Mouse (Mus musculus) right cerebral cortex, postnatal 36 days (tissue): ENCODE results near the gene Uchl4.
"Not testable (repeated sequence)": the region's sequence is repeated elsewhere in the genome, so short reads cannot be mapped to it uniquely, and the experiment has no call there.

Experiments used
- DNase-seq, 2 experiments: peaks; one replicate each; pipeline ENCODE4 v3.0.0; 2022; ENCODE audit warnings: low spot score in 2 of 2, mixed read lengths in 1 of 2

Gene Uchl4

GRCm38 (mm10) chr9:64234768-64235435, at the start of gene Uchl4:
Gene Uchl4, plus strand, starts transcription at chr9:64235201.
- DNase-seq = no peak

GRCm38 (mm10) chr9:64193879-64194278, 41.1 kb upstream of the Uchl4 start:
- DNase-seq = no peak

- peak; percentile 52 to 79 for DNase-seq
Observed at GRCm38 (mm10) chr9:64195554-64195953, 39.4 kb upstream of the Uchl4 start.

- no peak for DNase-seq
Observed at GRCm38 (mm10) chr9:64197524-64197923, 37.5 kb upstream of the Uchl4 start.

- DNase-seq = no peak
Observed at GRCm38 (mm10) chr9:64198068-64198762, 36.8 kb upstream of the Uchl4 start.

DNA sequence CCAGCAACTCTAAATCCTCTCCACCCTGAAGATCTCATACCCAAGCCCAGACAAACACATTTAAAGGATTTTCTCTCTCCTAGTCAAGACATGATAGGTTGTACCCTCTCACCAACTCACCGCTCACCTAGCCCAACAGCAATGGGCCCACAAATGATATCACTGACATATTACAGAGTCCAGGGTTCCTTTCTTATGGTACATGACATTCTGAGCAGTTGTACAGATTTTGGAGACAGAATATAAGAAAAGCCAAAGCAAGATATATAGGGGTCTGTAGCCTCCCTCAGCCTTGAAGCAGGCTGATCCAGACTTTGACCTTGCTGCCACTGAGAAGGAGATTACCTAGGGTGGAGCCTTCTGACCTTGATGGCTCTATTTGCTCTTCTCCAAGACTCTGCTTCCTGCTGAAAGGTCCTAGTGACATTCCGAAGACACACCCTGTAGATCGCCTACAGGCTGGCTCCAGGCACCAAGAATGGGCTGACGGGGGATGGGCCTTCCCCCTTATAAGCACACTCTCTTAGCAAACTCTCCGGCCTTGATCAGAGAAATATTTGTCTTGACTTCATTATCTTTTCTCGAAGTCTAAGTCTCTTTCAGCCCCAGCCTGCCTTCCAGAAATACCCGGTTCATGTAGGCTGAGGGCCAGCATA, 36.1 kb upstream of the Uchl4 start:
- DNase-seq = not testable (repeated sequence)

GRCm38 (mm10) chr9:64199897-64200296, 35.1 kb upstream of the Uchl4 start:
- no peak for DNase-seq

DNA sequence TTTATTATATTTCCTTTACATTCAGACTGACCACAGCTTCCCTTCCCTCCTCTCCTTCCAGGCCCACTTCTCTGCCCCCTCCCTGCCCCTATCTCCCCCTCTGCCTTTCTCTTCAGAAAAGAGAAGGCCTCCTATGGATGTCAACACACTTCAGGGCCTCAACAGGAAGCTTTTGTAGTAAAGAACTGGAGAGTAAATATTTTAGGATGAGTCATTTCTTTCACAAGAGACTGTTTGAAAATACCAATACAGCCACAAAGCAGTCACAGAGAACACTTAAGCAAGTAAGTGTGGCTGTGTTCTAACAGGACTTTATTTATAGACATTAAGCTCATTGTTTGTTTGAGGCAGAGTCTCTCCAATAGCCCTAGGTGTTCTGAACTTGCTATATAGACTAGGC, 32.7 kb upstream of the Uchl4 start:
- no peak for DNase-seq

GRCm38 (mm10) chr9:64202866-64203265, 32.1 kb upstream of the Uchl4 start:
- no peak for DNase-seq

DNA sequence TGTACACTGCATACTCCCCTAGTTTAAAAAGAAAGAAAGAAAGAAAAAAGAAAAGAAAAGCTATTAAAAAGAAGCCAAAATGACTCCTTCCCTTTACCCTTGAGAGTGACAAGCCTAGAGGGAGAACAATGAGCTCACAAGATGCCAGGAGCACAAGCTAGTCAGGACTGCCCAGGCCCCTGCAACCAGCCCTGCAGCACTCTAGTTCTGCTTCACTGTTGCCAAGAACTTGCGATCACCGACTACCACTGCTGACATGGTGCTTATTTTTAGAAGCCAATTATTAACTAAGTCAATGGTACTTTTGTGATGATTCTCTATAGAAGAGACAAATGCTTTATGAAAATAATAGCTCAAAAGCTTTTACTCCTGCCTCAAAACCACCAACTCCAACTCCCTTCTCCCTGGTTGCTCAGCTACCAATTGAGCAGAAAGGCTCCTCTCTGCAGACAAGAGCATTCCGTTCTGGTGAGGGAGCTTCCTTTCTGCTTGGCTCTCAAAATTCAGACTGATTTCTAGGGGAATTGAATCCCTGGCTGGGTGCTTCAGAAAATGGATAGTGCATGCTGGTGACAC, 27.4 kb upstream of the Uchl4 start:
- DNase-seq = no peak

GRCm38 (mm10) chr9:64214452-64214851, 20.5 kb upstream of the Uchl4 start:
- DNase-seq = no peak

- no peak for DNase-seq
Observed at GRCm38 (mm10) chr9:64216090-64216489, 18.9 kb upstream of the Uchl4 start.

DNA sequence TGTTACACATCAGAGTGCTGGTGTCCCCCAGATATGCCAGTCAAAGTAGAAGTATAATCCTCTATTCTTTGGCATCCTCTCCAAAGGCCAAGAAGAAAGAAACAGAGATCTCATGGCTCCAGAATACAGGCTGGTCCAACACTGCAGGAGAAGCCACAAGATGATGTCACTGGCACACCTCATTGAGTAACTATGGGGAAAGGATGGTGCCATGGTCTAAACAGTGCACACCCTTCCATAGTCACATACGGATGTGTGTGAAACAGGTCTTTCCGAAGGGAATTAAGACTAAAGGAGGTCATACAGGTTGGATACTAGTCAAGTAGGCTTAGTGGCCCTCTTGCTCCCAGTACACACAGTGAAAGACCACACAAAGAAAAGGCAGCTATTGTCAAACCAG, 18.4 kb upstream of the Uchl4 start:
- DNase-seq = no peak

DNA sequence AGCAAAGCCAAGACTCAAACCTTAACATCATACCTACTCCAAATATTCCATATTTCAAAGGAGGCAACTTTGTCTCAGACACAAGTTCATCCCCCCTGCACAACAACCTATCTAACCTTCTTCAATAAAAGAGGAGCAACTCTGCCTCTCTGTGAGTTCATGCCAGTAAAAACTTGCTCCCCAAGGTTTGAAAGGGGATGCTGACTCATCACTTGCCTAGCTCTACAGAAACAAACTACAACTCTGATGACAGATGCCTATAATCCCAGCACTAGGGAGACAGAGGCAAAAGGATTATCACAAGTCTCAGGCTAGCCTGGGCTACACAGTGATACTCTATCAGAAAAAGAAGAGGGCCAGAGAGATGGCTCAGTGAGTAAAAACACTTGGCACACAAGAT, 17.1 kb upstream of the Uchl4 start:
- DNase-seq = no peak

DNA sequence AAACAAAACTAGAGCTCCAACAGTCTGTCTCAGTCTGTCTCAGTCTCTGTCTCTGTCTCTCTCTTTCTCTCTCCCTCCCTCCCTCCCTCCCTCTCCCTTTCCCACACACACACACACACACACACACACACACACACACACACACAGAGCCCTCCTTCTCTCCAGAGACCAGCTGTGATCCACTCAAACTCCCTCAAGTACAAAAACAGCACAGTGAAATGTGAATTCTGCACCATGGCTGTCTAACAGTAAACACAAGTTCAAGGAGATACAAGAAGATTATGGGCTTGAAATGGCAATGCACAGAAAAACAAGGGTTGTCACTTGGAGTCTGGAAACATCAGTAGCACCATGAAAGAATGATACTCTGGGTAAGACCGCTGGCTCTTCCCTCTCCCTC, 15.7 kb upstream of the Uchl4 start:
- no peak for DNase-seq

- no peak for DNase-seq
Observed at GRCm38 (mm10) chr9:64219772-64220420, 15.1 kb upstream of the Uchl4 start.

DNA sequence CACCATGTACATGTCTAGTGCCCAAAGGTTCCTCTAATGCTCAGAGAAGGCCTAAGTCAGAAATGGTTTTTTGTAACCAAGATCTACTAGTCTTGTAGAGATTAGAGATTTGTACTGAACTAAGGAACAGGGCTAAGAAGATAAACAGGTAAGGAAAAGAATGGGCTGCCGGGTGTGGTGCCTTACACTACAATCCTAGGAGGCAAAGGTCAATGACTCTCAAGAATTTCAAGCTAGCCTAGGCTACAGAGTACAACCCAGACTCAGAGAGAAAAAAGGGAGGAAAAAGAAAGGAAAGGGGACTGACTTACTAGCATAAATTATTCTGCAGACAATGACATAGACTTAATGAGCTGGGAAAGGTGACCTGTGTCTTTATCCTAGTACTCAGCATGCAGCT, 14.4 kb upstream of the Uchl4 start:
- no peak for DNase-seq

DNA sequence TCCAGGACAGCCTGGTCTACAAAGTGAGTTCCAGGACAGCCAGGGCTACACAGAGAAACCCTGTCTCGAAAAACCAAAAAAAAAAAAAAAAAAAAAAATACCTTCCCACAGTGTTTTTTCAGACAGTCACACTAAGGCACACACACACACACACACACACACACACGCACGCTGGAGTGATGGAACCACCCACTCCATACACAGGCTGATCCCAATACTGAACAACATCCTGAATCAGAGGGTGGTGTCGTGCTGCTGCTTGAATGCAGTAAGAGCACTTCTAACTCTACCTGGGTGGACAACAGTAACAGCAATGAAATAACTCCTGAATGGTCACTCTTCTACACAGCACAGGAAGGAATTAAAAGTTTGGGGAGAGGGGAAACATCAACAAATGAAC, 13.5 kb upstream of the Uchl4 start:
- DNase-seq = peak in 1 of 2 experiments; percentile 41

DNA sequence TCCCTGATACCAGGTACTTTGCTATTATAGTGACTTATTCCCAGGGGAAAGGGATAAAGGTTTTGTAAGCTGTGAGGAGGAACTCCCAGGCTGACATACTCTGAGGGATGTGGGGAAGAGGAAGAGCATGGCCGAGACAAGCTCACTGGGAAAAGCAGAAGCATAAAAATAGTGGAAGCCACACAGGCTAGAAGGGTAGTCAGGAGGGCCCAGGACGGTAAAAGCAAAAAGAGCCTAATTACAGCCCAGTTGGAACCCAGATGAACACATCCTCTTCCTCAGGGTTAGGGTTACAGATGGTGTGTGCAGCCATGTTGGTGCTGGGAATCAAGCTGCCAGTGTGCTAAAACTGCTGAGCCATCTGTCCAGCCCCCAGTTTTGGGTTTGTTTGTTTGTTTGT, 12.9 kb upstream of the Uchl4 start:
- DNase-seq = no peak

DNA sequence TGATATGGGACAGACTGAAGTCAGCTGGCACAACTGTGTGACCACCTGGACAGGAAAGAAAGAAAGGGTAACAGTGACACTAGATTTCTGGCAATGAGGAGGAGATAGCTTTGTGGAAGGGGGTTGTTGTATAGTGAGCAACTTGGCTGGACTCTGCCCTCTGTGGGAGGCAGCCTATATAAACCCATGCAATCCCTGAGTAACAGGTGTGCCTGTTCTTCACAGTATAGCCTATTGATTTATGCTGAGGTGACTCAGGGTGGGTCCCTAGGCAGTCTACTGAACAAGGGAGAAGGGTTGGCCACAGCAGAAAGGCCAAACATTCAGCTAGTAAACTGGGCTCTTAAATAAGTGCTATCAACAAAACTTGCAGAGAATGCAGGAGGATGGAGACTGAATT, 9.2 kb upstream of the Uchl4 start:
- no peak for DNase-seq

GRCm38 (mm10) chr9:64227736-64228135, 7.3 kb upstream of the Uchl4 start:
- no peak for DNase-seq

DNA sequence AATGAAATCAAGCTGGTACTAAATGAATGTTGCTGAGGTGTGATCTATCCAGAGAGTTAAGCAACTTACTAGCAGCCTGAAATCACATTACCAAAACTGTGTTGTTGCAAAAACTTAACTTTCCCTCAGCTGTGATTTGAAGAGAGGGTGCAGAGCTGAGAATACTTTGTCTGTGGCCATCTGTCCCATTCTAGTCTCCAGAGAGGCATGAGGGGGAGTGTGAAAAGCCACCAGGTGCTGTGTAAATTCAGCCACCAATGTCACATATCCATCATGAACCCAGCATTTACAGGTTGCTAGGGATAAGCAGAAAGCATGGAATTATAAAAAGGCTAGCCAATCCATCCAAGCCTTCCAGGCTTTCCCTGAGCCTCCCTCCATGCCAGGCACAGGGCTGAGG, 6.0 kb upstream of the Uchl4 start:
- peak in 1 of 2 experiments; percentile 31 for DNase-seq
